Mouse (Mus musculus) kidney, postnatal 0 days (tissue): ENCODE measurements at regions not wholly inside any gene's neighbourhood (a gene's known extent, or its start where the extent isn't known, plus 50 kb on each side); places are given as distances from the start of the nearest gene placed in this dataset.
A peak's percentile ranks its signal among the peaks of the same experiment; 100 is the strongest.

Experiments
- ATAC-seq: fragments of 200-750 bp; cut with Nextera tagmentation; replicated peaks from 2 replicates; pipeline ENCODE4 v1.8.0; 2017; ENCODE audit warnings: low read depth, moderate number of reproducible peaks, moderate TSS enrichment, moderate library complexity; ENCODE audit not compliant: low FRiP score
- DNase-seq: peaks from one replicate; pipeline ENCODE4 v3.0.0-alpha.2; 2016; ENCODE audit warnings: low spot score
- H3K27ac ChIP-seq: fragments of 300-500 bp; sonication (generic); 2 replicates; pipeline ENCODE4 v1.5.1; 2014; ENCODE audit warnings: mild to moderate bottlenecking
- H3K27me3 ChIP-seq: fragments of 300-500 bp; sonication (generic); 2 replicates; pipeline ENCODE4 v1.6.1; 2014; ENCODE audit warnings: low read length, mixed read lengths; ENCODE audit not compliant: insufficient read depth
- H3K36me3 ChIP-seq: fragments of 300-500 bp; sonication (generic); 2 replicates; pipeline ENCODE4 v1.6.1; 2014; ENCODE audit warnings: low read length, mixed read lengths; ENCODE audit not compliant: insufficient read depth
- H3K4me1 ChIP-seq: fragments of 300-500 bp; sonication (generic); replicated peaks from 2 replicates; pipeline ENCODE4 v1.6.1; 2014; ENCODE audit warnings: antibody characterized with exemption, low read length, mixed read lengths; ENCODE audit not compliant: insufficient read depth
- H3K4me2 ChIP-seq: fragments of 300-500 bp; sonication (generic); 2 replicates; pipeline ENCODE4 v1.6.1; 2014; ENCODE audit warnings: mild to moderate bottlenecking, low read length, moderate library complexity, mixed read lengths
- H3K4me3 ChIP-seq: fragments of 300-500 bp; sonication (generic); replicated peaks from 2 replicates; pipeline ENCODE4 v1.5.1; 2014; ENCODE audit warnings: low read depth, low read length
- H3K9ac ChIP-seq: fragments of 300-500 bp; sonication (generic); 2 replicates; pipeline ENCODE4 v1.6.1; 2014; ENCODE audit warnings: low read depth, low read length
- H3K9me3 ChIP-seq: fragments of 300-500 bp; sonication (generic); replicated peaks from 2 replicates; pipeline ENCODE4 v1.6.1; 2016; ENCODE audit warnings: low read length, inconsistent platforms, mixed read lengths
- CTCF ChIP-seq: IDR thresholded peaks from 2 replicates; pipeline ENCODE4 v1.5.1; 2016; ENCODE audit warnings: antibody characterized with exemption, low read depth, mild to moderate bottlenecking, moderate library complexity
- WGBS: fragments of 180-500 bp; shearing (Covaris S2); extraction: QIAGEN DNeasy Blood & Tissue Kit; methylation state at CpG from one replicate; pipeline ENCODE4 v1.1.7; 2014; 5-methylcytosine and 5-hydroxymethylcytosine counted together

GRCm38 (mm10) chr2:48473102-48473501, 340.8 kb upstream of the Acvr2a start:
- no peak overlapping the region for H3K4me2 ChIP-seq
- H3K27me3 ChIP-seq = no peaks in the 10 kb centered on the region
- WGBS = 81% methylated on average over 3 of the region's 3 CpGs
- ATAC-seq (no peak), DNase-seq (no peak)
- TF ChIP-seq CTCF = no peak
- no peaks in the 10 kb centered on the region for H3K4me1 ChIP-seq
- H3K4me3 ChIP-seq = no peak overlapping the region
- no peaks in the 10 kb centered on the region for H3K9me3 ChIP-seq
- no peak overlapping the region for H3K27ac ChIP-seq
- no peak overlapping the region for H3K9ac ChIP-seq
- no peaks in the 10 kb centered on the region for H3K36me3 ChIP-seq

GRCm38 (mm10) chr2:48474642-48475041, 339.3 kb upstream of the Acvr2a start:
- H3K36me3 ChIP-seq = no peaks in the 10 kb centered on the region
- WGBS = 83% methylated on average over 4 of the region's 4 CpGs
- no peaks in the 10 kb centered on the region for H3K9me3 ChIP-seq
- no peak overlapping the region for H3K4me3 ChIP-seq
- DNase-seq (peak; percentile 20), ATAC-seq (no peak)
- no peak overlapping the region for H3K4me2 ChIP-seq
- H3K9ac ChIP-seq = no peak overlapping the region
- H3K27me3 ChIP-seq = no peaks in the 10 kb centered on the region
- 0 out of 2 replicates have a peak overlapping the region, but pooled peaks have one; percentile 44 for H3K27ac ChIP-seq
- TF ChIP-seq CTCF = no peak
- H3K4me1 ChIP-seq = no peaks in the 10 kb centered on the region

DNA sequence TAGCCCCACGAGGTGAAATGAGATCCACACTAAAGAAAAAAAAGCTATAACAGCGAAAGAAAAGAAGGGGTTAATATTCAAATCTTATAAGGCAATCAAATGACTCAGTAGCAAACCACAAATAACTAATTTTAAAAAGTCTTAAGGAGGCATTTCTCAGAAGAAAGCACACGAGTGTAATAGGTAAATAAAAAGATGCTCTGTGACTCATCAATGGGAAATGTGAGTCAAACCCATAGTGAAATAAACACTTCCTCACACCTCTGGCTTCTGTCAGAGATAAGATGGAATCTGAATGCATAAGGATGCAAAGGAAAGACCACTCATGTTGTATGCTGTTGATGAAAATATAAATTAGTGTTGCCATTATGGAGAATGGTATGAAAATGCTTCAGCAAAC, 337.1 kb upstream of the Acvr2a start:
- 58% methylated on average over 3 of the region's 3 CpGs for WGBS
- Histone ChIP-seq H3K9me3 (no peaks in the 10 kb centered on the region), H3K4me2 (no peak overlapping the region), H3K27ac (no peak overlapping the region), H3K27me3 (no peaks in the 10 kb centered on the region), H3K4me3 (no peak overlapping the region), H3K9ac (no peak overlapping the region), H3K36me3 (no peaks in the 10 kb centered on the region), H3K4me1 (no peaks in the 10 kb centered on the region)
- TF ChIP-seq CTCF = no peak
- no peak for ATAC-seq
- DNase-seq = no peak

- DNase-seq = no peak
- 71% methylated on average over 2 of the region's 2 CpGs for WGBS
- H3K36me3 ChIP-seq = no peaks in the 10 kb centered on the region
- H3K27ac ChIP-seq = no peak overlapping the region
- no peak for ATAC-seq
- no peak overlapping the region for H3K4me3 ChIP-seq
- H3K4me2 ChIP-seq = no peak overlapping the region
- H3K27me3 ChIP-seq = no peaks in the 10 kb centered on the region
- no peaks in the 10 kb centered on the region for H3K4me1 ChIP-seq
- no peaks in the 10 kb centered on the region for H3K9me3 ChIP-seq
- TF ChIP-seq CTCF = no peak
- no peak overlapping the region for H3K9ac ChIP-seq
Observed at GRCm38 (mm10) chr2:48477336-48477735, 336.6 kb upstream of the Acvr2a start.

DNA sequence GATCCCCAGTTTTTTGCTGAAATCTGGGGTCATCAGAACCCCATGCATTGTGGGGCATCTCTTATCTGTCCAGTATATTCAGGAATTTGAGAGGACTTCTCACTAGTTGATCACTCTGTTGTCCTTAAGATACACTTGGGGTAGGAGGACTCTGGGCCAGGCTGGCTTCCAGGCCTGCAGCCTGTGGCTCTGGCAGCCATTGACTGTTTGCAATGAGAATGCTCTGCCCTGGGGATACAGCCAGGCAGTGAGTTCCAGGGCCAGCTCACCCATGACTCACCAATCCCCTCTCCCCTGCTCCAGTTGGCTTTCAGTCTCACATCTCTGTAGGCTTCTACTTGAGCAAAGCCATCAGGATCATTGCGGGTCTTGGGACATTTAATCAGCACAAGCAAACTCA, 334.3 kb upstream of the Acvr2a start:
- ATAC-seq (no peak), DNase-seq (no peak)
- 77% methylated on average over 1 of the region's 1 CpGs for WGBS
- Histone ChIP-seq H3K27ac (no peak overlapping the region), H3K4me1 (no peaks in the 10 kb centered on the region), H3K4me3 (no peak overlapping the region), H3K27me3 (no peaks in the 10 kb centered on the region), H3K4me2 (no peak overlapping the region), H3K9ac (no peak overlapping the region), H3K9me3 (no peaks in the 10 kb centered on the region), H3K36me3 (no peaks in the 10 kb centered on the region)
- no peak for TF ChIP-seq CTCF

- WGBS = 63% methylated on average over 9 of the region's 9 CpGs
- H3K4me3 ChIP-seq = no peak overlapping the region
Observed at GRCm38 (mm10) chr2:48480428-48481191, 333.3 kb upstream of the Acvr2a start.

More at GRCm38 (mm10) chr2:48480428-48481191, 333.3 kb upstream of the Acvr2a start:
- H3K9me3 ChIP-seq = no peaks in the 10 kb centered on the region
- no peak overlapping the region for H3K4me2 ChIP-seq
- H3K36me3 ChIP-seq = no peaks in the 10 kb centered on the region
- H3K9ac ChIP-seq = no peak overlapping the region
- H3K27ac ChIP-seq = peak overlapping the region; percentile 54; the same call in 1 of the 2 replicates
- ATAC-seq (no peak), DNase-seq (peak; percentile 70)
- no peaks in the 10 kb centered on the region for H3K27me3 ChIP-seq
- H3K4me1 ChIP-seq = no peaks in the 10 kb centered on the region
- TF ChIP-seq CTCF = no peak
